Mouse (Mus musculus) ZHBTc4 (cell line): ENCODE measurements around the gene Dock9.
A peak's percentile ranks its signal among the peaks of the same experiment; 100 is the strongest.

Experiments
- DNase-seq: peaks from one replicate; pipeline ENCODE4 v3.0.0-alpha.2; 2011; ENCODE audit warnings: low read depth, low spot score

The Dock9 gene

DNA sequence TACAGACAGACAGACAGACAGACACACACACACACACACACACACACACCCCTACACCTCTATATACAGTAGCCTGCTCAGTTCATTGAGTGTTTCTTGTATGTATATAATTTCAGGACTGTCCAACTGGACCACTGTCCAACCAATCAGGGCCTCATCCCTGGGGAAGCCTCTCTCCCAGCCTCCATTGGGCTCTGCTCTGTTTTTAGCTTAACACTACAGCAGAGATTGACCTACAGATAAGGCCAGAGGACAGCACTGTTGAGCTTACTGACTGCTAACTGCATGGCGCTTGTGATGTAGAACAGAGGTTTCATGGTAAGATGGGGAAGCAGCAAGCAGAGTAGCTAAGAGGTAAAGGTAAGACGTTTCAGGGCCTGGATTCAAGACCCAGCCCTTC, 5.7 kb downstream of the Dock9 start:
- DNase-seq = no peak

DNA sequence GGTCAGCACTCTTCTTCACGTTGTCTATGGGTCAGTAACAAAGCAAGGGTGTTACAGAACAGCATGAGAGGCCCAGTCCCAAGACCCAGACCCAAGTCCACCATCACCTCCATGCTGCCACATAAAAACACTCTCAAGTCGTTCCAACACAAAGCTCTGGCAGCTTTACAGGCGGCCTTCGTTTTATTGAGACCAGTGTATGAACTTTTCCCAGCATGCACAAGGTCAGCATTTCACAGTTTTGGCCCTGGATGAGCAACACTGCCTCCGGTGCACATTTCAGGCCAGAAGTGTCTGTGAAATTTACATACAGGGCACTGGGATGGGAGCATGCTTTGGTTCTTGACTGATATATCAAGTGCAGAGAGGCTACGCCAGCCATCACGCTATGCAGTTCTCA, 6.5 kb downstream of the Dock9 start:
- DNase-seq = no peak

DNA sequence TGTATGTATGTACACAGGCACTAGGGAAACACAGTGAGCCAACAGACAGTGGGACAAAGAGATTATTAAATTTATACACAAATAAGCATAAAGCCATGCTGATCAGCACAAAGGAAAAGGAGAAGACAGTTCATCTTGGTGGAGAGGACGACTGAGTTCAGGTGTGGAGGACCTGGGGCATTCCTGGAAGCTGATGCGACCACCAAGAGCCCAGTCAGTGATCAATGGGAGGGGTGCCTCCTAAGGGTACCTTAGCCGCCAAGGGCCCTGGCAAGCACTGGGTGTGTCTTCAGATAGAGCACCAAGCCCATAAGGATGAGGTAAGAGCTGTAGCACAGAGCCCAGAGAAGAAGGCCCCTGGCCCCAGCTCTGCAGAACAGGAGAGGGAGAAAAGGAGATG, 8.4 kb downstream of the Dock9 start:
- DNase-seq = no peak

DNA sequence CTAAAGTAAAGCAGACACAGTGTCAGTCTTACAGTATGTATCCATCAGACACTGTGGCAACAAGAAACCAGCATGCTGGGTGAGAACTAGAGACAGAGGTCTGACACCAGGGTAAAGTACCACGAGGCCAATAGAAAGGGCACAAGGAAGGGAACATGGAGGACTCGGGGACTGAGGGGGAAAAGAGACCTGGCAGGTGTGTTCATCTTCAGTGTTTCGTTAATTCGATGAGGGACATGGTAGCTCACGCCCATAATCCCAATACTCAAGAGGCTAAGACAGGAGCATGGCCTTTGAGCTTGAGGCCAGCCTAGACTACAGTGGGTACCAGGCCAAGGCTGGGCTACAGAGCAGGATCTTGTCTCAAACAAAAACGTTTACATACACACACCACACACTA, 9.2 kb downstream of the Dock9 start:
- no peak for DNase-seq

DNA sequence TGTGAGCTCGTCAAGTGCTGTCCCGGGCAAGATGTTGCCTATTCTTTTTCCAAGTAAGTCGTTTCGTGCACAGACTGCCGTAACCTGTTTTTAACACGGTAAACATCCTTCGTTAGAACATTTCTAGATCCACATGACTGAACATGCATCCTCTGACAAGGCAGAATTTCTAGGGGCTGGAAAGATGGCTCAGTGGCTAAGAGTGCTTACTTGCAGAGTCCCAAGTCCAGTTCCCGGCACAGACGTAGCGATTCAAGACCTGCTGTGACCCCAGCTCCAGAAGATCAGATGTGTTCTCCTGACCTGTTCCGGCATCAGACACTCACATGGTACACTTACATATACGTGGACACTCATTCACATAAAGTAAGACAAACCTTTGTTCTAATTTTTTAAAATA, 10.2 kb downstream of the Dock9 start:
- no peak for DNase-seq

DNA sequence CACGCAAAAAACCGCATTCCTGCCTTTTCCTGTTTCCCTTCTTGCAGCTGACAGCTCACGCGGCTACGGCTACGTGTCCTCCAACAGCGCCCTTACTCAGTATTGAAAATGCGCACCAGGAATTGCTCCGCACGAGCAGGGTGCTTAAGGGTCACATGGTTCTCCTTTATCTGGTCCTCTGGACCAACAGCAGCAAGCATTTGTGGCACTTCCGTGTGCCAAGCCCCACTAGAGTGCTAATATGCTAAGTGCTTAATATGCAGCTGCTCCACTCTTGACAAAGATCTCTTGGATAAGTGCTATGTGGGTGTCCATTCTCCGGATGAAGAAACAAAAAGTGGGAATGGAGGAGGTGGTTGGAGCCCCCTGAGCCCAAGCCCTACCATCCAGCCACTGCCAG, 10.7 kb downstream of the Dock9 start:
- DNase-seq = peak; percentile 37

DNA sequence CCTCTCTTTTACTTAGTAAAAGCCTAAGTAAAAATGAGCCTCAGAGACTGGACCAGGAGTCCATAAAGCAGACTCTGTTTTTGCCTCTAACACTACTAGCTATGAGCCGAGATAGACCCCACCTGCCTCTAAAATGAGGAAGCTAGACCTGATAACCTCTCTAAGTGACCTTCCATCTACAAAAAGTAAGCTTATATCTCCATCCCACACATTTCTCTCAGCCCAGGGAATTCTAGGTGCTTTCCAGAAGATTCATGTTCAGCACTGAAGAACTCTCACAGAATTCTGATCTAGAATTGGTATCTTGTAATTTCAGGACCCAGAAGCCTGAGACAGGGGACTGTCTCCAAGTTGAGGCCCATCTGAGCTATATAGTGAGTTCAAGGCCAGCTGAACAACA, 12.2 kb downstream of the Dock9 start:
- DNase-seq = no peak

DNA sequence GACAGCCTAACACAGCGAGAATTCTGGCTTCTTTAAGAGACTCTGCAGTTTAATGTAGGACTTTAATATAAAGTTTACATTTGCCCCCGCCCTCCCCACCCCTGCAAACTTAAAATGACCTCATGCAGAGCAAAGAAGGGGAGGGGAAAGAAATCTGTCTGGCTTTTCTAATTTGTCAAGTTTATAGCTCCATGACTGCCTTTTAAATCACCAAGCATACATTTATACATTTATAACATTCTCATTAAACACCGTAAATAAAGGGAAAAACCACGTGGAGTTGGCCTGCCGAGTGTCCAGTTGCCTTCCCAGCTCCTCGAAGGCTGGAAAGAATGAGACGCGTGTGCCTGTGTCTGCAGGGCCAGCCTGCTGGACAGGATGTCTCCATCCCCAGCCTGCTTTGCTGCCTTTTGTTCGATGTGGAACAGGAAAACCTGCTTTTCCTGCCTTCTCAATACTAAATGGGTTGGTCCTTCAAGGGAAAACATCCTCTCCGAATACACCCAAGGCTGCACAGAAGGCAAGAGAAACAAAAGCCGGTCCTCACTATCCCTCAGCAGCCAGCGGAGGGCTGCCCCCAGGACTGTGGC, 16.6 kb downstream of the Dock9 start:
- no peak for DNase-seq

DNA sequence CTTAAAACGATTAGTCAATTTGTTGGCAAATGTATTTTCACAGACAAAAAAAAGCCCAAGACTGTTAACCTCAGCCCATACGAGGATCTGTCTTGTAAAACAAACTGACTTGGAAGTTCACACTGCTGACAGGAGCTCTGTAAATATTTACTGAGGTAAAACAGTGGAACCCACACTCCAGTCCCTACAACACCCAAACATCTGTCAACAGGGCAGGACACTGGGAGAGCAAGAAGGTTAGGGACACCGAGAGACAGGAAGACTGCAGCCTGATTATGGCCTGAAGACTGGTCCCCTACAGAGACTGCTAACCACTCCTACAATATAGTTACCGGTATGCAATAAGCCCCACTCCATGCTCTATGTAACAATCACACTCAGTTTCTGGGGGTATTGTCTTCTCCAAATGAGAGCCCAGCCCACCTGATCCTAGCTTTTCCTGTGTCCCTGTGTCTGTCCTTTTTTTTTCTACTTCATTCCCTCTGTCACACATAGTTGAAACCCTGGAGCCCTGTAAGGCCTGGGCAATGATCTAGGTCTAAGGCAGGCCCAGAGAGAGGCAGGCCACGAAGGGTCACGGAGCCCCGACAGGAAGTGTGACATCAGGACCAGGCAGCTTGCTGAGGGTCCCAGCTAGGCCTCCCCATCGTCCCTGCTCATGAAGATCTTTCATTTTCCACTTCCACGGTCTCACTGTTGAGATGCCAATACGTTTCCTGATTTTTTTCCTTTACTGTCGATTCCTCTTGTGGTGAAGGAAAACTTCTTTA, 17.3 kb downstream of the Dock9 start:
- no peak for DNase-seq

DNA sequence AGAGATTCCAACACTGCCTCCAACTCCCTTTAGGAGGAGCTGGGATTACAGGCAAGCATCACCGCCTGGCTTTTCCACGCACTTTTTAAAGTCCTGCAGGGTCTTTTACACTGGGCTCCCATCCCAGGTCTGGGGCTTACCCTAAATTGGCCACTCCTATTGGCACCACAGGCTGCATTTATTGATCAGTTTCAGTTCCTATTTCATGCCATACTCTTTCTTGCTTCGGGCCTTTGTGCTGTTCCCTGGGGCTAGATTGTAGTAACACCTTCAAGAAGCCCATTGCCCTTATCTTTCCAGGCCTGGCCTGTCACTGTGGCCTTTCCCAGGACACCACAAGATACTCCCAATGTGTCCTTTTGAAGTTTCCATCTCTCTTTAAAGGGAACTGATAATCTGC, 18.0 kb downstream of the Dock9 start:
- DNase-seq = no peak

DNA sequence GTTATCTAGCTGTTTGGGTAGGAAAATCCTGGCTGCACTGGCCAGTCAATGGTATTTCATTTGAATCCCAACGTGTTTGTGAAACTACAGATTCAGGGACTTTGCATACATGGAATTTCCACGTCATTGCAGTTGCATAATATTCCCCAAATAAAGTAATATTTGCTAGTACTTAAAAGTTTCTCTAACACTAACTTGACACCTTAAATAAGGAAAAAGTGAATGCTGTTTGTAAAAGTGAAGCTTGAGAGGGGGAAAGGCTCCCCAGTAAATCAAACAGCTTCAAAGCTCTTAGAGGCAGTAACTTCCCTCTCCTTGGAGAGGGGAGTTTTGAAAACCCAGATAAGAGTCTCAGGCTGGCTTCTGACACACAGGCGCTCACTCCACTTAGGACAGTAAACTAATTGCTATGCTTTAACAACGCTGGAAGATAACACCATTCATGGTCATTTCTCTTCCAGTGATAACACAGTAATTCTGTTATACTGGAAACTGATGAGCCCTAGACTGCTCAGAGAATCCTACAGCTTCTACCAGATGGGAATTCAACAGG, 20.3 kb downstream of the Dock9 start:
- no peak for DNase-seq

DNA sequence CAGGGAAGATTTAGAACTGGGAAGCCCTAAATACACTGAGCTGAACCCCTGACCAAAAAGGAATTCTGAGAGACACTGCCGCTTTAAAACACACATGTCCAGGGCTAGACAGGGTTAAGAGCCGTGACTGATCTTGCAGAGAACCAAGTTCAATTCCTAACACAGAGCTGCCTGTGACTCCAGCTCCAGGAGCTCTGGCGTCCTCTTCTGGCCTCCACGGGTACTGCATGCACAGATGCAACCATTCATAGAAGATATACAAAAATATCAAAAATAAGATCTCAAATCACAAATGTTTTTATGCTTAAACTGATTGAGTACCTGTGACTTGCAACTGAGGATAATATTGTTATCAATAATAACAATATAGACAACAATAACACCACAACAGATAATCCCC, 20.9 kb downstream of the Dock9 start:
- peak; percentile 75 for DNase-seq

DNA sequence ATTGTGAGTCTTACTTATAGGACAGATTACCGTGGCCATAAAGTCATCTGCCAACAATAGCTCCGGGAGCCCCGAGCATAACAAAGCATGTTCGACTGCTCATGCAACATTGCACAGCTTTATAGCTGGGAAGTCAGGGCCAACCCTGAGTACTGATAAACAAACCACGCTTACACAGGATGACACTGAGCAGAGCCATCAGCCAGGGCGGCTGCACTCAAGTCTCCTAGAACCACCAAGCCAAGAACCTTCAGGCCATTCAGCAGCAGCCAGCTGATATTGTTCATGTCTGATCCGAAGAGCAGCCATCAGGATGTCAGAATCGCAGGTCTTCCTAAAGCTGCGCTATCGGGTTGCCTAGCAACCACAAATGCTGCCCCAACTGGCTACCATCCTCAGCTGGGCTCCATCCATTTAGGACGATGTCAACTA, 35.6 kb downstream of the Dock9 start:
- peak; percentile 34 for DNase-seq

DNA sequence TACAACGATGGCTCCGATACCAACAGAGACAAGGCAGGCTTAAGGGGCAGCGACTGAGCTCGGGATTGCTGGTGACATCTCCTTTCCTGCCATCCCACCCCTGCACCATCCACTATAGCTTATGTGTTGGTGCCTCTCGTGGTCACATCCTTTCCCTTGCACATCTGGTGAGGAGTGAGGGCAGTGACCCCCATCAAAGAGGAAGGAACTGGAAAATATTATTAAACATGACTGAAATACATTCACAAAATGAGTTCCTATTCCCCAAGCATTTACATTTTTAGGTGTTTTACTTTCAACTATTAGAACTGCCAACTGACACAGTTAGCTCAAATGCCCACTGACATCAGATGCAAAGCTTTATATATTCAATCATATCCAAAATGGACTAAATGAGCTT, 37.2 kb downstream of the Dock9 start:
- DNase-seq = no peak

DNA sequence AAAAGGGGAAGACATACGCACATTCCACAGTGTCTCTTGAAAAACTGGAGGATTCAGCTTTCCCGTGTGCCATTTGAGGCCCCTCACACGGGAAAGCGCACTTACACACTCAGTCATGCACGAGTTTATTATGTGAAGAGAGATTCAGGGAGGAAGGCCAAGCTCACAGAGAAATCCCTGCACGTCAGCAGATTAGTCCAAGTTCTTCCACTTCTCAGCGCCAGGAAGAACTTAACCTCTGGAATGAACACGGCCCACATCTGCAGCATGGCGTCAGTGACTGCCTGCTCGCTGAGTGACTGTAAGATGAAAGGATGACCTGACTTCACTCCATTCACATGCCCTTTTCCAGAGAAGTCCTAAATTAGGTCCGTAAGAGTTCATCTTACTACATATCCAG, 43.5 kb downstream of the Dock9 start:
- no peak for DNase-seq

DNA sequence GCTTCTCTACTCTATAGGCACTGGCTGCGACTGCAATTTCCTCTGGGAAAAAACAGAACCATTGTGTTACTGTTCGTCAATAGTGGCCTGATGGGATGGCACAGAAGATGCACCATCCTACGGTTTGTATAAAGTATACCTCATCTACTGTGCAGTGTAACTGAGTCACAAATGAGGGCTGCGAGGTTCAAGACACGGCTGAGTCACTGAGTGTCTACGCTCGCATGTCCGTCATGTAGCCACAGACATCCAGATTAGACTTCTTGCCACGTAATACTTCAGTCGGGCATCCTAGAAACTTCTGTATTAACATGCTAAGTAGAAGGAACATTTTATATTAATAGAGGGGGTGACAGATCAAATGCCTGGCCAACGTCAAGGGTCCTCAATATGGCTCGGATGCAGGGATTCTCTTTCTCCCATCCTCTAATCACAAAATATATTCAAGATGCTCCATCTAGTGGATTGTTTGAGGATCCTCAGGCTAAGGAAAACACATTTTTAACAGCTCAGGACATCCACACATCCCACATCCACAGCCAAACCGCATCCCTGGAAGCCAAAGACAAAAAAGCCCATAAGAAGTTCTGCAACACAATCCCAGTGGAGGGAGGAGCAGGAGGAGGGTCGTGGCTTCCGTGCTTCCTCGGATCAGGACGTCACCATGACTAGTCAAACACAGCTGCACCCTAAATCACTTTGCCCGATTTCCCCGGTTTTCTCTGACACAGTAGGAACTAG, 44.8 kb downstream of the Dock9 start:
- no peak for DNase-seq

DNA sequence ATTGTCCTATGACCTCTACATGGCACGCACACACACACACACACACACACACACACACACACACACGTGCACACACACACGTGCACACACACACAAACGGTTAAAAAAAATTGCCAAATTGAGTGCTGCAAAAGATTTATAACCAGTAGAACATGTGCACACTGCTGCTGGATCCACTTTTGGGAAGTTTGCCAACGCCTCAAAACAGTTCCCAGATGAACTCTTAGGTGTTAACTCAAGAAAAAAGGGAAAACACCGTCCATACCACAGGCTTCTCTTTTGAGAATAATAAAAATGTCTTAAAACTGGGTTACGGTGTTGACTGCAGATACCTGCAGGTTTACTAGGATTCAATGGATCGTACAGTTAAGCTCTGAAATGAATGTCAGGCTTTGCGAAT, 48.0 kb downstream of the Dock9 start:
- DNase-seq = no peak

DNA sequence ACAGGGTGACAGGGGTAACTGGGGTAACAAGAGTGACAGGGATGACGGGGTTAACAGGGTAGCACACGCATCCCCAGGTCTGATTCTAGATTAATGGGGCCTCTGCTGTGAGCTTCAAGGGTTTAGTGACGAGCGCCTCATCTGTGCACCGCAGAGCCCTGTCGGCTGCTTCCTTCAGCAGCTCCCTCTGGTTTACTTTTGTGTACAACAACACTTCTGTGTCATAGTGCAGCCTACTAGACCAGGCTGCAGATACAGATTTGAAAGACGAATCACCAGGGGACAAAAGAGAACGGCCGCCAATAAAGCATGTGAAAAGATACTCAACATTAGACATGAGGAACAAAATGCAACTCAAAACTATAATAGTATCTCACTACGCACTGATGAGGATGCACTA, 48.6 kb downstream of the Dock9 start:
- DNase-seq = no peak

DNA sequence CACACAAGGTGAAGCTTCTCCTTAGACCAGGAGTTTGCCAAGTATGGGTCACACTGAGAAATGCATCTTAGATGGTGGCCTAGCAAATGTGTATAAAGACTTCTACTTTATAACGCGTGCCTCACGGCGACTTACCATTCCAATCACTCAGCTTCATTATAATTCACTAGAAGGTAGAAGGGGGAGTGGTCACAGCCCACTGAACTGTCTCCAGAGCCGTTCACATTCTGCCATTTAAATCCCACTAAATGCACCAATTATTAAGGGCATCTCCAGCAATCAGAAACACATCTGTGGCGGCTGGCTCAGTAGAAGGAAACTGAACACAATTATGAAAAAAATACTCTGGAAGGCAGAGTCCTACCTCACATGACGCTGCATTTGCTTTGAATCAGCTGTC, 50.3 kb downstream of the Dock9 start:
- no peak for DNase-seq

DNA sequence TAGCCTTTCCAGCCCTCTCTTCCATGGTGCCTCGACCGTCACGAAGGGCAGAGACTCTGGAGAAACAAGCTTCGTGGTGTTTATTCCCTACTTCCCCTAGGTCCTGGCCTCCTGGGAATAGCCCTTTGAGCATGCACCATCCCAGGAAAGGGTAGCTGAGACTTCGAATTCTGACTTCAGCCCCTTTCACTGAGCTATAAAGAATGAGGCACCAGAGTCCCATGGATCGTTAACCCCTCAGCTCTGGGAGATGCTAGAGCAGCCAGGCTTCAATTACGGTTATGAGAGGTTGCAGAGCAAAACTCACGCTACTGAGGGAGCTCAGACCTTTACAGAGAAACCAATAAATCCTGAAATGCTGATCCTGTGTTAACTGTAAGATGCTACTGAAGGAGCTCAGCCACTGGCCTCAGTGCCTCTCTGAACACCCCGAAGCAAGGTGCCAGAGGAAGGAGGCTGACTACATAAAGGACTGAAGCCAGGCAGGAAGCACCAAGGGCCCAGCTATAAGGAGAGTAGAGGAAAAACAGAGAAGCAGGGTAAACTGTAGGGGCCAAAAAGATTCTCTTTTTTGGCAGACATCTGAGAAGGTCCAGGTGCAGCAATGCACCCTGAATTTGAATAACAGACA, 53.7 kb downstream of the Dock9 start:
- no peak for DNase-seq

DNA sequence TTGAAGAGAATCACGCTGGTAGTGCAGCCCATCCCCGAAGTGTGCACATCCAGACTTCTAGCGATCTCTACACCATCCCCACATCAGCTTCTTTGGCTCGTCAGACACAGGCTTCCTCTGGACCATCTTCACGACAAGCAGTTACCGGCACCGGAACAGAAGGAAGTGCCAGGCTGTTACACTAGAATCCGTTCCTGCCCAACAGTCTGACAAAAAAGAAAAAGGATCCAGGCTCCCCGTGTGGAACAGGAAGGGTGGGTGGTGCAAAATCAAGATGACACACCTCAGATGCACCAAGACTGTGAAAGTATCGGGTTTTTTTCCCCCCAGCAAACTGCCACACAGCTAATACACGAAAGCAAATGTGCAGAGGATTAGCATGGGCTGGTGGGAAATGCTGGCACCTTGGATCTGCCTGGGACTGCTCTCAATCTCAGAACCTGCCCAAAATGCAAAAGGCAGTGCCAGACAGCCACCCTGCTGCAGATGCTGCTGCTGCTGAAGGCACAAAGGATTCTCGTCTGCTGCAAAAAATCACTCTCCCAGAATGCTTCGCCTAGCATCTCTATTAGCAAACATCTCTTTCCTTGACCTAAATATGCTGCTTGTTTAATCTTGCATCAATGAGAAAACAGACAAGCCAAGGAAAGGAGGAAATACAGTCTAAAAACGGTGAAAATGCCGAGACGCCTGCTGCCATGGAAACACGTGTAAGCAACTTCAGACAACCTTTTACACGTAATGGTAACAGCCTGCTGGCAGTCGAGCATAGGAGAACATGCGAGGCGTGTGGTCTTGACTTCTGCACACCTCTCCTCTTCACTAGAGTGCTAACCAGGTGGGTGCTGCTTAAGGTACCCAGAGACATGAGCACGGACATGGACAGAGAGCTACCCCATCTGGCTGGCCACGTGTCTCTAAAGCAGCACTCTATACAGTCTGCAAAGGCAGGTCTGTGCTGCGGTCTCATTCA, 58.9 kb downstream of the Dock9 start:
- no peak for DNase-seq
